Mouse (Mus musculus): ENCODE measurements around the gene Eif4h. TPM values are rescaled to one million over a fixed set of nuclear protein-coding genes. Genes with fewer than 3 reads are reported as not detected.

Eif4h gene
- 350 and 368 TPM in 2 replicates for polyA plus RNA-seq (2012; rRNA removed)

DNA sequence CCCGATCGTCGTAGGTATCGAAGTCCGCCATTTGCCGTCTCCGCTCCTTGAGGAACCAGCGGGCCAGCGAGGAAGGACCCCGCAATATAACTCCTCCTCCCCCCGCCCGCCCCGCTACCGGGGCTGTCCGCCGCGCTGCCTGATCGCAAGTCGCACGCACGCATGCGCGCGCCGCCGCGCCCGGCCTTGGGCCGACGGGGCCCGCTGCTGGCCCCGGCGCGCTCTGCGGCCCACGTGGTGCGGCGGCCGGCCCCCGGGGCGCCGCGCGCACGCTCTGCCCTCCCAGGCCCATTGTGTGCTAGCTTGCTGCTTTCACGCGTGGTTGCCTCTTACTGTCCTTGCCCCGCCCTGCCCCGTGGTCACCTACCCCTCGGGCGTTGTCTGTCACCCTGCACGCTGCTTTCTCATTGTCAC is at the start of gene Eif4h:
Gene Eif4h, minus strand, starts transcription at position 222 of the 414 bp plus-strand sequence.

DNA sequence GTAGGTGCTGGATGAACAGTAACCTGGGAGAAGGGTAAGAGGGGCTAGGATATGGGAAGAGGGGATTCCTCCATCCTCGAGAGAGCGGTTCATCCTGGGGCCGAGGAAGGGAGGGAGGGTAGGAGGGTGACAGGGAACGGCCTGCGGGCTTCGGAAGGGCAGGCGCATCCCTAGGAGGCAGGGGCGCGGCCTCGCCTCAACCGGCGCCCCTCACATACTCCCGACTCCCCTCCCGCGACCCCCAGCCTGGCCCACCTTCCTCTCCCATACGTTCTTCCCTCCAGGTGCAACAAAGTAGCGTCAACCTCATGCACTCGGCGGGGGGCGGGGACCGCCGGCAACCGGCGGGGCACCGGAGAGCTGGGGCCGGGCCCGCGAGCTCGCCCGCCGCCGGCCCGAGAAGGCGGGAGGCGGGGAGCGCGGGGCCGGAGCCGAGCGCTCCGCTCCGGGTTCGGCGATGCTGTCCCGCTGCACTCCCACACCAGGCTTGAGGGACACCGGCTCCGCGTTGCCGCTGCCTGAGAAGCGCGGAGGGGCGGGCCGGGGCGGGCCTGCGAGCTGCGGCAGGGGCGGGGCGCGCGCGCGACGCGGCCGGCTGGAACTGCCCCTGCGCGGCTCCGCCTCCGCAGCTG is 48.9 kb upstream of the Eif4h start, which contains the start of gene Limk1:
Gene Limk1, minus strand, starts transcription at position 513 of the 632 bp plus-strand sequence.

GRCm38 (mm10) chr5:134614802-134615201 is 24.5 kb downstream of the Eif4h start, which contains the start of gene Lat2:
Lat2 (minus strand) TSS chr5:134615025.

DNA sequence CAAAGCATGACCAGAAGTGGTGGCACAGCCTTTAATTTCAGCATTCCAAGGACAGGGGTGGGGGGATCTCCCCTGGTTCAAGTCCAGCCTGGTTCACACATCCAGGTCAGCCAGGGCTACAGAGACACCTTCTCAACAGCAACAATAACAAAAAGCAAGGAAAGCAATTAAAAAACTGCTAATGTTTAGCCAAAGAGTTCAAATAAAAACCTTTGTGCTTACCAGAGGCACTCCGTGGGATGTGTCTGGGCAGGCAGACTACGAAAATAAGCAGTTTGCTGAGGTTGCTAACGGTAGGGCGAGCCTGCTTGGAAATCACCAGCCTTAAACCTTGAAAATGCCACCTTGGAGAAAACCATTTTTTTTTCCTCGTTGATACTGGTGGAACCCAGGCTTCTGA is 58.1 kb downstream of the Eif4h start, which contains the start of gene Rfc2:
Gene Rfc2, plus strand, starts transcription at position 221 of the 400 bp plus-strand sequence.

Other genes with a start within 250 kb of the Eif4h start
- 84.3 and 85.2 TPM in 2 replicates for gene Gtf2ird1, start 182.8 kb downstream of the Eif4h start, polyA plus RNA-seq (2012; rRNA removed)
- 39.0 and 47.7 TPM in 2 replicates for gene Clip2, start 87.1 kb downstream of the Eif4h start, polyA plus RNA-seq (2012; rRNA removed)
- not detected in 2 replicates for gene Syna, start 79.3 kb downstream of the Eif4h start, polyA plus RNA-seq (2012; rRNA removed)
- 236 and 257 TPM in 2 replicates for gene Rfc2, start 58.1 kb downstream of the Eif4h start, polyA plus RNA-seq (2012; rRNA removed)
- gene Lat2, start 24.5 kb downstream of the Eif4h start, polyA plus RNA-seq (2012; rRNA removed) = 6.4 and 8.3 TPM in 2 replicates
- 41.4 and 45.1 TPM in 2 replicates for gene Limk1, start 49.1 kb upstream of the Eif4h start, polyA plus RNA-seq (2012; rRNA removed)
- gene Eln, start 107.8 kb upstream of the Eif4h start, polyA plus RNA-seq (2012; rRNA removed) = 8.6 and 16.8 TPM in 2 replicates

Data from central nervous system, embryonic 11.5 days (tissue).